Mouse (Mus musculus) fat pad, adult 2 months (tissue): ENCODE measurements around the gene Bud23.
A peak's percentile ranks its signal among the peaks of the same experiment; 100 is the strongest.

Experiments used
- DNase-seq: peaks from one replicate; pipeline ENCODE4 v3.0.0-alpha.2; 2011; ENCODE audit warnings: low read depth, low spot score; ENCODE audit errors: extremely low read depth

The Bud23 gene

GRCm38 (mm10) chr5:135023344-135024173, 41.2 kb downstream of the Bud23 start, which contains the start of gene Stx1a:
TSS of gene Stx1a (plus strand) at chr5:135023482.
- no peak for DNase-seq

GRCm38 (mm10) chr5:135021814-135022213, 42.9 kb downstream of the Bud23 start:
- no peak for DNase-seq

- DNase-seq, result no peak
Measured at GRCm38 (mm10) chr5:135016224-135016759, 48.5 kb downstream of the Bud23 start.

GRCm38 (mm10) chr5:135015497-135015896, 49.3 kb downstream of the Bud23 start:
- no peak for DNase-seq

GRCm38 (mm10) chr5:135012671-135013441, 51.9 kb downstream of the Bud23 start:
- no peak for DNase-seq

- DNase-seq, result no peak
Measured at GRCm38 (mm10) chr5:135011809-135012613, 52.7 kb downstream of the Bud23 start.

- no peak for DNase-seq
Measured at GRCm38 (mm10) chr5:135010841-135011743, 53.7 kb downstream of the Bud23 start.

DNA sequence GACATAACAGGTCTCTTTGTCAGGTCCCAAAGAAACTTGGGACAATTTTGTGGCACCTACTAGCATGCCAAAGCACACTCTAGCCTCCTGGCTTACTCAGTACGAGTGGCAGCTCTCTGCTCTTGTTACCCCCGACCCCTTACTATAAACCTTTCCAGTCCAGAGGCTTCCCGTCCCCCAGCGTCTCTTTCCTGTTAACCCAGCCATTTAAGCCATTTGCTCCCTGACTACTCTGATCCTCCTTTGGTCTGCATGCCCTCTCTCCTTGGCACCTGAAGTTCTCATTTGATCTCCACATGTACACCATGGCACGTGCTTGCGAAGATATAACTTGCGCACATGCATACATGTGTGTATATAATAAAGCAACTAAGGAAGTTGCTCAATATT, 54.4 kb downstream of the Bud23 start:
- DNase-seq, result no peak

DNA sequence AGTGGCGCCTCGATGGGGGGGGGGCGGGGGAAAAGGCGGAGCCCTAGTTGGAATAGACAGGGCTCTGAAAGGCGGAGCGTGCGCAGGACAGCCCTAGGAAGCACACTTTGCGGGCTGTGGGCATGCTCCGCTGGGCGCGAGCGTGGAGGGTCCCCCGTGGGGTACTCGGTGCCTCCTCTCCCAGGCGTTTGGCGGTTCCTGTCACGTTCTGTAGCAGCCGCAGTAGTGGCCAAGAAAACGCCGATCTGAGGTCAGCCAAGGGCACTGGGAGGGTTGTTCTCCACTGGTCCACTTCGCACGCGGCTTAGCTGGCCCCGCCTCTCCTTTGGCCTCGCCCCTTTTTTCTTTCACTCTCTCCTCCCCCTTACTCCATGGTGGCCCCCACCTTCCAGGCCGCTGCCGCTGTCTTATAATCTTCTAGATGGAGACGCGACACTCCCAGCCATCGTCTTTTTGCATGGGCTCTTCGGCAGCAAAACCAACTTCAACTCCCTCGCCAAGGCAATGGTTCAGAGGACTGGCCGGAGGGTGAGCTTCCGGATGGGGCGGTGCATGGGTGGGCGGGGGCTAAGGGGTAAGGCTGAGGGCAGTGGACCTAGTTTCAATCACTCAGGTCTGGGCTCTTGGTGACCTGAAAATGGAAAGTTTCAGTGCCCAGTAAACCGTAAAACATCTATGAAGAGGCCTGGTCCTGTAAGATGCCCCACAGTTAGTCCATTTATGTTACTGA, 55.0 kb downstream of the Bud23 start:
- no peak for DNase-seq

DNA sequence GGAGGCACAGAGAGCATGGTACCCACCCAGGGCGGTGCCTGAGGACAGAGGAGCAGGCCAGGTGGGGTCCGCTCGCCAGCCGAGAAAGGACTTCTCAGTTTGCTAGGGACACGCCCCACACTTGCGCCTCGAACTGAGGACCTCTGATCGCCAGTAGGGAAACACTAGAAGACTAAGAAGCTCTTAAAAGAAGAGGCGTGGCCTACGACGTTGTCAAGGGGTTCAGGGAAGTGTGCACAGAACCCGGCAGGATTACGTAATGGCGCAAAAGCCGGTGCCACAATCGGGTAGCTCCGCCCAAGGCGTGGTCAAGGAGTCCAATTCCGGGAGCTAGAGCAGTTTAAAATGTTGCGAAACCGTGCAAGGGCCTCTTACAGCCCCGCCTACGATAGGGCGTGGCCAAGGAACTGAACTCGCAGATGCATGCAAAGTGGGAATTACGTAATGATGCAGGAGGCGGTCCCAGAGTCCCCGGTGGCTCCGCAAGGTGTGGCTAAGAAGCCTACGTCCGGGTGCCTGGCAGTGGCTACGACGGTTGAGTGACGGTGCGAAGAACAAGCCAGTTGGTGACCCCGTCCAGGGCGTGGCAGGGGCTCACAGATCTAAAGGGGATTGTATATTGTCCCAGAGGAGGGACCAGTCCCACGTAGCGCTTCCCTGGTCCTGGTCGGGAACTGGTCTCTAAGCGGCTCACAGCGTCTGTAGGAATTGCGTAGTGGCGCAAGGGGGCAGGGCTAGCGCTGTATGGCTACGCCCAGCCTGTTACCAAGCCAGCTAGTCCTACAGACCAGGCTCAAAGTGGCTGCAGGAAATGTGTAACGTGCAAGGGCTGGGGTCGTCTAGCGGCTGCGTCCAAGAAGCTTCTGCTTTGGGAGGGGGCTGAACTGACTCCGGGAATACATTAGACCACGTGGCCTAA, 55.8 kb downstream of the Bud23 start, which contains the start of gene Abhd11:
TSS of gene Abhd11 (plus strand) at position 482 of the 919 bp plus-strand sequence.
- peak; percentile 100 for DNase-seq

- DNase-seq, result no peak
Measured at GRCm38 (mm10) chr5:135007802-135008571, 56.8 kb downstream of the Bud23 start.
